Mouse (Mus musculus) lung, embryonic 15.5 days (tissue): Measurements from ENCODE around the gene Dcaf8. TPM values are rescaled to one million over a fixed set of nuclear protein-coding genes. Genes with fewer than 3 reads are reported as not detected.
A peak's percentile ranks its signal among the peaks of the same experiment; 100 is the strongest.
"Not testable (repeated sequence)": the region's sequence is repeated elsewhere in the genome, so short reads cannot be mapped to it uniquely, and the experiment has no call there.

ENCODE experiments used
- ATAC-seq: fragments of 200-750 bp; cut with Nextera tagmentation; 2 replicates; pipeline ENCODE4 v1.8.0; 2017; ENCODE audit warnings: moderate number of reproducible peaks, borderline replicate concordance; ENCODE audit not compliant: low FRiP score, low TSS enrichment; ENCODE audit errors: extremely low read depth
- H3K27ac ChIP-seq: fragments of 300-500 bp; sonication (generic); 2 replicates; pipeline ENCODE4 v1.5.1; 2015; ENCODE audit warnings: moderate library complexity, mild to moderate bottlenecking, inconsistent platforms
- H3K27me3 ChIP-seq: fragments of 300-500 bp; sonication (generic); 2 replicates; pipeline ENCODE4 v1.6.1; 2015; ENCODE audit warnings: inconsistent platforms
- H3K36me3 ChIP-seq: fragments of 300-500 bp; sonication (generic); 2 replicates; pipeline ENCODE4 v1.6.1; 2015; ENCODE audit warnings: inconsistent platforms
- H3K4me1 ChIP-seq: fragments of 300-500 bp; sonication (generic); 2 replicates; pipeline ENCODE4 v1.6.1; 2015; ENCODE audit warnings: inconsistent platforms
- H3K4me2 ChIP-seq: fragments of 300-500 bp; sonication (generic); 2 replicates; pipeline ENCODE4 v1.6.1; 2015; ENCODE audit warnings: inconsistent platforms, mild to moderate bottlenecking, moderate library complexity
- H3K4me3 ChIP-seq: fragments of 300-500 bp; sonication (generic); 2 replicates; pipeline ENCODE4 v1.5.1; 2015; ENCODE audit warnings: mild to moderate bottlenecking, inconsistent platforms
- H3K9ac ChIP-seq: fragments of 300-500 bp; sonication (generic); 2 replicates; pipeline ENCODE4 v1.6.1; 2015; ENCODE audit warnings: inconsistent platforms
- H3K9me3 ChIP-seq: fragments of 300-500 bp; sonication (generic); 2 replicates; pipeline ENCODE4 v1.6.1; 2016; ENCODE audit warnings: inconsistent platforms
- WGBS: fragments of 180-500 bp; shearing (Covaris S2); methylation state at CpG from one replicate; pipeline ENCODE4 v1.1.7; 2015; 5-methylcytosine and 5-hydroxymethylcytosine counted together
- polyA plus RNA-seq: library from polyadenylated mRNA; unstranded; fragments of >200 nt; fragmentation: Nextera tagmentation; extraction: Ambion mirVana; gene quantifications from 2 replicates; pipeline ENCODE4 v1.2.1, GENCODE M21; 2015

Dcaf8 gene
- polyA plus RNA-seq, 1 experiment from 2014 or later = 134 TPM

GRCm38 (mm10) chr1:172228209-172228608 is 80.3 kb downstream of the Dcaf8 start:
- no peak for ATAC-seq
- Histone ChIP-seq H3K9ac (no peak overlapping the region), H3K27me3 (no peaks in the 10 kb centered on the region), H3K4me2 (no peak overlapping the region), H3K36me3 (no peaks in the 10 kb centered on the region), H3K4me3 (no peak overlapping the region), H3K27ac (no peak overlapping the region), H3K9me3 (no peaks in the 10 kb centered on the region), H3K4me1 (0 out of 2 replicates have a peak, but pooled peaks cover 3% of the 10 kb centered on the region)
- WGBS = 80% methylated on average over 2 of the region's 2 CpGs

GRCm38 (mm10) chr1:172229215-172229614 is 81.3 kb downstream of the Dcaf8 start:
- ATAC-seq = no peak
- Histone ChIP-seq H3K36me3 (no peaks in the 10 kb centered on the region), H3K27ac (no peak overlapping the region), H3K9me3 (no peaks in the 10 kb centered on the region), H3K9ac (no peak overlapping the region), H3K4me2 (no peak overlapping the region), H3K27me3 (no peaks in the 10 kb centered on the region), H3K4me1 (0 out of 2 replicates have a peak, but pooled peaks cover 3% of the 10 kb centered on the region), H3K4me3 (no peak overlapping the region)
- WGBS = 86% methylated on average over 1 of the region's 1 CpGs

GRCm38 (mm10) chr1:172240945-172241708 is 93.2 kb downstream of the Dcaf8 start:
- Histone ChIP-seq H3K27me3 (peaks cover 22% of the 10 kb centered on the region), H3K9me3 (no peaks in the 10 kb centered on the region), H3K9ac (no peak overlapping the region), H3K4me3 (no peak overlapping the region), H3K4me2 (no peak overlapping the region), H3K27ac (no peak overlapping the region), H3K36me3 (no peaks in the 10 kb centered on the region), H3K4me1 (no peaks in the 10 kb centered on the region)
- WGBS = 58% methylated on average over 6 of the region's 6 CpGs
- ATAC-seq = no peak

- H3K4me3 ChIP-seq = no peak overlapping the region
- no peak overlapping the region for H3K4me2 ChIP-seq
- no peak overlapping the region for H3K9ac ChIP-seq
- no peak for ATAC-seq
- H3K27ac ChIP-seq = no peak overlapping the region; the same call in 1 of the 2 replicates
- no peaks in the 10 kb centered on the region for H3K36me3 ChIP-seq
- no peaks in the 10 kb centered on the region for H3K9me3 ChIP-seq
- WGBS = 37% methylated on average over 2 of the region's 2 CpGs
- no peaks in the 10 kb centered on the region for H3K4me1 ChIP-seq
- peaks cover 22% of the 10 kb centered on the region for H3K27me3 ChIP-seq
These were observed 94.5 kb downstream of the Dcaf8 start for GRCm38 (mm10) chr1:172242401-172242800.

GRCm38 (mm10) chr1:172243547-172244205 is 95.8 kb downstream of the Dcaf8 start:
- no peaks in the 10 kb centered on the region for H3K36me3 ChIP-seq
- H3K9me3 ChIP-seq = no peaks in the 10 kb centered on the region
- H3K4me2 ChIP-seq = peak overlapping the region; percentile 10; the same call in 1 of the 2 replicates
- no peaks in the 10 kb centered on the region for H3K4me1 ChIP-seq
- no peak overlapping the region for H3K4me3 ChIP-seq
- ATAC-seq = no peak
- 23% methylated on average over 16 of the region's 16 CpGs for WGBS
- H3K27ac ChIP-seq = no peak overlapping the region
- H3K9ac ChIP-seq = no peak overlapping the region
- H3K27me3 ChIP-seq = peaks cover 22% of the 10 kb centered on the region

GRCm38 (mm10) chr1:172244645-172245044 is 96.8 kb downstream of the Dcaf8 start:
- WGBS = 35% methylated on average over 23 of the region's 23 CpGs
- H3K4me1 ChIP-seq, H3K36me3 ChIP-seq, ATAC-seq, H3K27ac ChIP-seq, H3K9me3 ChIP-seq, H3K9ac ChIP-seq: not testable (repeated sequence)
- H3K27me3 ChIP-seq = peaks cover 22% of the 10 kb centered on the region
- H3K4me3 ChIP-seq = 0 out of 2 replicates have a peak overlapping the region, but pooled peaks have one; percentile 11
- H3K4me2 ChIP-seq = peak overlapping the region; percentile 39

Other genes with a start within 250 kb of the Dcaf8 start
- 0.81 and 2.9 TPM in 2 replicates for gene Slamf6, start 230.6 kb upstream of the Dcaf8 start, polyA plus RNA-seq
- 11.5 and 14.1 TPM in 2 replicates for gene Vangl2, start 119.6 kb upstream of the Dcaf8 start, polyA plus RNA-seq
- not detected in 2 replicates for gene Nhlh1, start 90.5 kb upstream of the Dcaf8 start, polyA plus RNA-seq
- 229 and 235 TPM in 2 replicates for gene Copa, start 65.6 kb upstream of the Dcaf8 start, polyA plus RNA-seq
- 131 and 132 TPM in 2 replicates for gene Ncstn, start 65.3 kb upstream of the Dcaf8 start, polyA plus RNA-seq
- gene Pex19, start 21.3 kb upstream of the Dcaf8 start, polyA plus RNA-seq = 117 and 123 TPM in 2 replicates
- gene Pea15a, start 58.7 kb downstream of the Dcaf8 start, polyA plus RNA-seq = 142 and 146 TPM in 2 replicates
- 8.5 and 10.0 TPM in 2 replicates for gene Casq1, start 71.8 kb downstream of the Dcaf8 start, polyA plus RNA-seq
- gene Atp1a4, start 110.3 kb downstream of the Dcaf8 start, polyA plus RNA-seq = not detected in 2 replicates
- 46.2 and 49.4 TPM in 2 replicates for gene Igsf8, start 113.6 kb downstream of the Dcaf8 start, polyA plus RNA-seq
- gene Atp1a2, start 150.0 kb downstream of the Dcaf8 start, polyA plus RNA-seq = 5.7 and 6.2 TPM in 2 replicates
- gene Kcnj9, start 181.2 kb downstream of the Dcaf8 start, polyA plus RNA-seq = 0.04 TPM in 1 of 2 replicates, not detected in the other
- 0.15 and 0.21 TPM in 2 replicates for gene Kcnj10, start 193.1 kb downstream of the Dcaf8 start, polyA plus RNA-seq
- 5.4 and 5.7 TPM in 2 replicates for gene Pigm, start 228.5 kb downstream of the Dcaf8 start, polyA plus RNA-seq